Mouse (Mus musculus) liver, embryonic 11.5 days (tissue): ENCODE measurements around the gene Coa4. TPM values are rescaled to one million over a fixed set of nuclear protein-coding genes. Genes with fewer than 3 reads are reported as not detected.
A peak's percentile ranks its signal among the peaks of the same experiment; 100 is the strongest.

Source experiments
- ATAC-seq: fragments of 200-750 bp; cut with Nextera tagmentation; replicated peaks from 2 replicates; pipeline ENCODE4 v1.8.0; 2017; ENCODE audit warnings: moderate number of reproducible peaks, mild to moderate bottlenecking, moderate TSS enrichment, moderate library complexity; ENCODE audit not compliant: low FRiP score
- DNase-seq: peaks from one replicate; pipeline ENCODE4 v3.0.0-alpha.2; 2017; ENCODE audit warnings: low spot score
- H3K27ac ChIP-seq: fragments of 300-500 bp; sonication (generic); 2 replicates; pipeline ENCODE4 v1.5.1; 2014; ENCODE audit warnings: mild to moderate bottlenecking, low read depth, low read length, control low read depth
- H3K27me3 ChIP-seq: fragments of 300-500 bp; sonication (generic); replicated peaks from 2 replicates; pipeline ENCODE4 v1.6.1; 2014; ENCODE audit warnings: low read length, mixed read lengths; ENCODE audit not compliant: control insufficient read depth, insufficient read depth
- H3K36me3 ChIP-seq: fragments of 300-500 bp; sonication (generic); 2 replicates; pipeline ENCODE4 v1.6.1; 2014; ENCODE audit warnings: mild to moderate bottlenecking, low read length, moderate library complexity, mixed read lengths; ENCODE audit not compliant: control insufficient read depth, insufficient read depth
- H3K4me1 ChIP-seq: fragments of 300-500 bp; sonication (generic); replicated peaks from 2 replicates; pipeline ENCODE4 v1.6.1; 2014; ENCODE audit warnings: low read length, mixed read lengths; ENCODE audit not compliant: control insufficient read depth, insufficient read depth
- H3K4me2 ChIP-seq: fragments of 300-500 bp; sonication (generic); 2 replicates; pipeline ENCODE4 v1.6.1; 2014; ENCODE audit warnings: mild to moderate bottlenecking, control low read depth, moderate library complexity
- H3K4me3 ChIP-seq: fragments of 300-500 bp; sonication (generic); 2 replicates; pipeline ENCODE4 v1.5.1; 2014; ENCODE audit warnings: low read depth, low read length, control low read depth
- H3K9ac ChIP-seq: fragments of 300-500 bp; sonication (generic); 2 replicates; pipeline ENCODE4 v1.6.1; 2014; ENCODE audit warnings: low read depth, low read length, control low read depth
- H3K9me3 ChIP-seq: fragments of 300-500 bp; sonication (generic); 2 replicates; pipeline ENCODE4 v1.6.1; 2016; ENCODE audit warnings: low read length, inconsistent platforms, mixed read lengths; ENCODE audit not compliant: control insufficient read depth
- WGBS: fragments of 180-500 bp; shearing (Covaris S2); extraction: QIAGEN DNeasy Blood & Tissue Kit; methylation state at CpG from one replicate; pipeline ENCODE4 v1.1.7; 2014; 5-methylcytosine and 5-hydroxymethylcytosine counted together
- polyA plus RNA-seq: library from polyadenylated mRNA; unstranded; fragments of >200 nt; fragmentation: Nextera tagmentation; extraction: Ambion mirVana; gene quantifications from 2 replicates; pipeline ENCODE4 v1.2.1, GENCODE M21; 2014

Coa4 gene
- polyA plus RNA-seq, 1 experiment from 2014 or later = 27.5 TPM

DNA sequence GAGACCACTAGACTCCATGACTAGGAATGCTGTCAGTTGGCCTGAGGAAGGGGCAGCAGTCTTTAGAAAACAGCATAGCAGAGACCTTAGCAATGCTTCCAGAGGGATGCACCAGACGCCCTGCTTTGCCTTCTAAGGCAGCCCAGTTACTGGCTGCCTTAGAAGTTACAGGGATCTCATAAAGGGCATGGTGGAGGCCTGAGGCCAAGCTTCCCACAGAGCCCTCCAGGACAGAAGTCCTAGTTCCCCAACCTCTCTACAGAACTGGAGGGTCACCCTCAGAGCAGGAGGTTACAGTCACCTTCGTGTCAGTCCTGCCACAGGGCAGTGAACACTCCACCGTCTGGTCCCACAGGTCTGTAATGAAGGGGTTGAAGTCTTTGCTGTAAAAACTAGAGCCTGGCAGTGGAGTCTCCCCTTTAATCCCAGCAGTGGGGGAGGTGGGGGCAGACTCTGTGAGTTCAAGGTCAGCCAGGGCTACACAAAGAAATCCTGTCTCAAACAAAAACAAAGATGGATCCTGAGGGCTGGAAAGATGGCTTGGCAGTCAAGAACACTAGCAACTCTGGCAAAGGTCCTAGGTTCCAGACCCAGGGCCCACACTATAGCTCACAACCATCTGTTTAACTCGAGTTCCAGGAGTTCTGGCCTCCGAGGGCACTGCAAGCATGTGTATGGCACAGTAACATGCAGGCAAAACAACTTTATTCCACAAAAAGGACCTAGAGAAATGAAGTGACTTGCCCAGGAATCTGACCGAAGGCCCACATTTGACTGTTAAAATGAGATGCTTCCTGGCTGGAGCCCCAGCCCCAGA, 35.6 kb upstream of the Coa4 start:
- no peak overlapping the region for H3K9ac ChIP-seq
- DNase-seq = no peak
- ATAC-seq = peak; percentile 37

GRCm38 (mm10) chr7:100501844-100502373, 35.0 kb upstream of the Coa4 start:
- H3K27ac ChIP-seq = peak overlapping the region; percentile 39; the same call in 1 of the 2 replicates
- ATAC-seq (no peak), DNase-seq (no peak)
- no peaks in the 10 kb centered on the region for H3K27me3 ChIP-seq
- 64% methylated on average over 2 of the region's 2 CpGs for WGBS
- H3K36me3 ChIP-seq = peaks cover 28% of the 10 kb centered on the region
- no peak overlapping the region; the same call in 1 of the 2 replicates for H3K9ac ChIP-seq
- no peak overlapping the region for H3K4me3 ChIP-seq
- no peak overlapping the region for H3K4me2 ChIP-seq
- no peaks in the 10 kb centered on the region for H3K9me3 ChIP-seq
- H3K4me1 ChIP-seq = peaks cover 15% of the 10 kb centered on the region

More for the DNA sequence above, 35.6 kb upstream of the Coa4 start:
- peak overlapping the region; percentile 57; the same call in 1 of the 2 replicates for H3K27ac ChIP-seq
- WGBS = 74% methylated on average over 6 of the region's 6 CpGs
- H3K36me3 ChIP-seq = peaks cover 35% of the 10 kb centered on the region
- no peaks in the 10 kb centered on the region for H3K27me3 ChIP-seq
- H3K4me3 ChIP-seq = no peak overlapping the region
- H3K4me2 ChIP-seq = no peak overlapping the region
- H3K9me3 ChIP-seq = no peaks in the 10 kb centered on the region
- H3K4me1 ChIP-seq = peaks cover 22% of the 10 kb centered on the region

- peaks cover 13% of the 10 kb centered on the region for H3K4me1 ChIP-seq
Observed at GRCm38 (mm10) chr7:100502374-100502922, 34.4 kb upstream of the Coa4 start.

GRCm38 (mm10) chr7:100503076-100503475, 33.8 kb upstream of the Coa4 start:
- H3K9ac ChIP-seq = no peak overlapping the region
- H3K4me3 ChIP-seq = no peak overlapping the region
- H3K4me1 ChIP-seq = peaks cover 13% of the 10 kb centered on the region
- ATAC-seq (no peak), DNase-seq (no peak)
- H3K36me3 ChIP-seq = peaks cover 18% of the 10 kb centered on the region
- no peak overlapping the region for H3K27ac ChIP-seq
- no peaks in the 10 kb centered on the region for H3K9me3 ChIP-seq
- H3K4me2 ChIP-seq = no peak overlapping the region
- H3K27me3 ChIP-seq = no peaks in the 10 kb centered on the region
- 54% methylated on average over 5 of the region's 5 CpGs for WGBS

More at GRCm38 (mm10) chr7:100502374-100502922, 34.4 kb upstream of the Coa4 start:
- Histone ChIP-seq H3K36me3 (peaks cover 23% of the 10 kb centered on the region), H3K27ac (peak overlapping the region; percentile 39; the same call in 1 of the 2 replicates), H3K9ac (peak overlapping the region; percentile 23), H3K4me3 (no peak overlapping the region), H3K9me3 (no peaks in the 10 kb centered on the region), H3K27me3 (no peaks in the 10 kb centered on the region), H3K4me2 (no peak overlapping the region)
- ATAC-seq (peak; percentile 21; the same call in 1 of the 2 replicates), DNase-seq (no peak)
- WGBS = 66% methylated on average over 7 of the region's 7 CpGs

- WGBS = 79% methylated on average over 13 of the region's 13 CpGs
- H3K4me1 ChIP-seq = peaks cover 13% of the 10 kb centered on the region
- peaks cover 1% of the 10 kb centered on the region; the same call in 1 of the 2 replicates for H3K36me3 ChIP-seq
- H3K4me2 ChIP-seq = no peak overlapping the region
- no peak overlapping the region for H3K27ac ChIP-seq
- H3K9me3 ChIP-seq = no peaks in the 10 kb centered on the region
- H3K27me3 ChIP-seq = no peaks in the 10 kb centered on the region
- no peak for DNase-seq
- no peak overlapping the region for H3K4me3 ChIP-seq
- no peak for ATAC-seq
- no peak overlapping the region for H3K9ac ChIP-seq
Observed at GRCm38 (mm10) chr7:100504740-100505487, 32.0 kb upstream of the Coa4 start.

GRCm38 (mm10) chr7:100506494-100506893, 30.4 kb upstream of the Coa4 start:
- Histone ChIP-seq H3K27ac (no peak overlapping the region), H3K4me1 (peaks cover 8% of the 10 kb centered on the region), H3K9ac (no peak overlapping the region), H3K4me2 (no peak overlapping the region), H3K27me3 (no peaks in the 10 kb centered on the region), H3K4me3 (no peak overlapping the region), H3K36me3 (no peaks in the 10 kb centered on the region), H3K9me3 (no peaks in the 10 kb centered on the region)
- DNase-seq (no peak), ATAC-seq (no peak)
- 73% methylated on average over 4 of the region's 4 CpGs for WGBS

GRCm38 (mm10) chr7:100508670-100509069, 28.2 kb upstream of the Coa4 start:
- Histone ChIP-seq H3K4me1 (no peaks in the 10 kb centered on the region), H3K4me3 (no peak overlapping the region), H3K4me2 (no peak overlapping the region), H3K27me3 (no peaks in the 10 kb centered on the region), H3K36me3 (no peaks in the 10 kb centered on the region), H3K27ac (no peak overlapping the region), H3K9me3 (no peaks in the 10 kb centered on the region), H3K9ac (no peak overlapping the region)
- DNase-seq (no peak), ATAC-seq (no peak)
- 48% methylated on average over 3 of the region's 3 CpGs for WGBS

DNA sequence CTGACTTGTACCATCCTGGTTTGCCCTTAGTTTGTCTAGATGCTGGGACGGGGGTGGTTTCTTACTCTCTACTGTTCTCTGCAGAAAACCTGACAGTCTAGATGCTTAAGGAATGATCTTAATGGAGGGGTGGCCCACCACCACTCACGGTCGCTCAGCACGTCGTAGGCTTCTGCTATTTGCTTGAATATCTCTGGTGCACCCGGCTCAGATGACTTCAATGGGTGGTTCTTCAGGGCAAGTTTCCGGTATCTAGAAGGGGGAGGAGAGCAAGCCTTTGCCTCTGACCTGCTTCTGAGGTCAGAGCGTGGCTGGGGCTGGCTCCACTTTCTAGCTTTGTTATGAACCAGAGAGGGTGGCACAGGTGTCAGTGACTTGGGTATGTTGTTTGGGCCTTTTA, 25.3 kb upstream of the Coa4 start:
- Histone ChIP-seq H3K4me3 (no peak overlapping the region), H3K9ac (no peak overlapping the region), H3K27ac (no peak overlapping the region), H3K4me2 (no peak overlapping the region), H3K36me3 (no peaks in the 10 kb centered on the region), H3K27me3 (no peaks in the 10 kb centered on the region), H3K4me1 (no peaks in the 10 kb centered on the region), H3K9me3 (no peaks in the 10 kb centered on the region)
- DNase-seq (no peak), ATAC-seq (no peak)
- 57% methylated on average over 8 of the region's 8 CpGs for WGBS
